Mouse (Mus musculus): ENCODE results near the gene Atf7ip.
A peak's percentile ranks its signal among the peaks of the same experiment; 100 is the strongest.

Atf7ip gene

GRCm38 (mm10) chr6:136554774-136555522, 49.0 kb downstream of the Atf7ip start:
- H3K4me1 ChIP-seq (replicated peaks; ENCODE audit: low read depth, low read length), result peaks cover 83% of the 10 kb centered on the region
- no peaks in the 10 kb centered on the region for H3K9me3 ChIP-seq (ENCODE audit: low read length)
- H3K36me3 ChIP-seq (ENCODE audit: insufficient read depth, low read length), result peaks cover 17% of the 10 kb centered on the region
- peak overlapping the region; percentile 18; the same call in 1 of the 2 replicates for H3K4me3 ChIP-seq (replicated peaks; ENCODE audit: low read length)
- no peaks in the 10 kb centered on the region for H3K27me3 ChIP-seq (ENCODE audit: insufficient read depth, low read length)
- TF ChIP-seq CTCF (conservative IDR thresholded peaks at IDR 0.05; ENCODE audit: low read length) (no peak), NANOG (IDR thresholded peaks at IDR 0.05; ENCODE audit: borderline replicate concordance, low read length) (no peak), POU5F1 (IDR thresholded peaks at IDR 0.05; ENCODE audit: borderline replicate concordance, low read length) (no peak)

GRCm38 (mm10) chr6:136555523-136555915, 49.6 kb downstream of the Atf7ip start:
- Histone ChIP-seq H3K4me1 (replicated peaks; ENCODE audit: low read depth, low read length) (peaks cover 85% of the 10 kb centered on the region), H3K9me3 (ENCODE audit: low read length) (no peaks in the 10 kb centered on the region), H3K27me3 (ENCODE audit: insufficient read depth, low read length) (no peaks in the 10 kb centered on the region), H3K36me3 (ENCODE audit: insufficient read depth, low read length) (peaks cover 23% of the 10 kb centered on the region), H3K4me3 (replicated peaks; ENCODE audit: low read length) (peak overlapping the region; percentile 18; the same call in 1 of the 2 replicates)
- TF ChIP-seq NANOG (IDR thresholded peaks at IDR 0.05; ENCODE audit: borderline replicate concordance, low read length), result no peak
- TF ChIP-seq POU5F1 (IDR thresholded peaks at IDR 0.05; ENCODE audit: borderline replicate concordance, low read length), result no peak
- TF ChIP-seq CTCF (conservative IDR thresholded peaks at IDR 0.05; ENCODE audit: low read length), result peak; percentile 80

GRCm38 (mm10) chr6:136558288-136559005, 52.5 kb downstream of the Atf7ip start:
- TF ChIP-seq CTCF (conservative IDR thresholded peaks at IDR 0.05; ENCODE audit: low read length) (no peak), NANOG (IDR thresholded peaks at IDR 0.05; ENCODE audit: borderline replicate concordance, low read length) (peak; percentile 37; the same call in 1 of the 2 replicates)
- Histone ChIP-seq H3K36me3 (ENCODE audit: insufficient read depth, low read length) (peaks cover 45% of the 10 kb centered on the region), H3K27me3 (ENCODE audit: insufficient read depth, low read length) (no peaks in the 10 kb centered on the region), H3K4me3 (replicated peaks; ENCODE audit: low read length) (peak overlapping the region; percentile 5; the same call in 1 of the 2 replicates), H3K9me3 (ENCODE audit: low read length) (no peaks in the 10 kb centered on the region), H3K4me1 (replicated peaks; ENCODE audit: low read depth, low read length) (peaks cover 72% of the 10 kb centered on the region)

GRCm38 (mm10) chr6:136566002-136566401, 60.0 kb downstream of the Atf7ip start:
- no peak for TF ChIP-seq NANOG (IDR thresholded peaks at IDR 0.05; ENCODE audit: borderline replicate concordance, low read length)
- TF ChIP-seq CTCF (conservative IDR thresholded peaks at IDR 0.05; ENCODE audit: low read length), result no peak
- no peak for TF ChIP-seq POU5F1 (IDR thresholded peaks at IDR 0.05; ENCODE audit: borderline replicate concordance, low read length)
- no peaks in the 10 kb centered on the region for H3K27me3 ChIP-seq (ENCODE audit: insufficient read depth, low read length)
- peaks cover 73% of the 10 kb centered on the region for H3K36me3 ChIP-seq (ENCODE audit: insufficient read depth, low read length)
- no peaks in the 10 kb centered on the region for H3K9me3 ChIP-seq (ENCODE audit: low read length)
- H3K4me1 ChIP-seq (replicated peaks; ENCODE audit: low read depth, low read length), result peaks cover 19% of the 10 kb centered on the region
- H3K4me3 ChIP-seq (replicated peaks; ENCODE audit: low read length), result no peak overlapping the region

GRCm38 (mm10) chr6:136590739-136591138, 84.8 kb downstream of the Atf7ip start:
- H3K27me3 ChIP-seq (ENCODE audit: insufficient read depth, low read length), result no peaks in the 10 kb centered on the region

GRCm38 (mm10) chr6:136594541-136594940, 88.6 kb downstream of the Atf7ip start:
- H3K27me3 ChIP-seq (ENCODE audit: insufficient read depth, low read length), result no peaks in the 10 kb centered on the region
- H3K4me3 ChIP-seq (replicated peaks; ENCODE audit: low read length), result no peak overlapping the region
- no peaks in the 10 kb centered on the region for H3K9me3 ChIP-seq (ENCODE audit: low read length)
- no peak for TF ChIP-seq CTCF (conservative IDR thresholded peaks at IDR 0.05; ENCODE audit: low read length)
- TF ChIP-seq POU5F1 (IDR thresholded peaks at IDR 0.05; ENCODE audit: borderline replicate concordance, low read length), result no peak
- TF ChIP-seq NANOG (IDR thresholded peaks at IDR 0.05; ENCODE audit: borderline replicate concordance, low read length), result no peak
- H3K36me3 ChIP-seq (ENCODE audit: insufficient read depth, low read length), result peaks cover 84% of the 10 kb centered on the region
- H3K4me1 ChIP-seq (replicated peaks; ENCODE audit: low read depth, low read length), result no peaks in the 10 kb centered on the region

More at GRCm38 (mm10) chr6:136590739-136591138, 84.8 kb downstream of the Atf7ip start:
- no peaks in the 10 kb centered on the region for H3K9me3 ChIP-seq (ENCODE audit: low read length)
- TF ChIP-seq CTCF (conservative IDR thresholded peaks at IDR 0.05; ENCODE audit: low read length) (no peak), NANOG (IDR thresholded peaks at IDR 0.05; ENCODE audit: borderline replicate concordance, low read length) (no peak), POU5F1 (IDR thresholded peaks at IDR 0.05; ENCODE audit: borderline replicate concordance, low read length) (no peak)
- no peak overlapping the region for H3K4me3 ChIP-seq (replicated peaks; ENCODE audit: low read length)
- peaks cover 81% of the 10 kb centered on the region for H3K36me3 ChIP-seq (ENCODE audit: insufficient read depth, low read length)
- no peaks in the 10 kb centered on the region for H3K4me1 ChIP-seq (replicated peaks; ENCODE audit: low read depth, low read length)

GRCm38 (mm10) chr6:136602601-136603000, 96.6 kb downstream of the Atf7ip start:
- peaks cover 93% of the 10 kb centered on the region for H3K36me3 ChIP-seq (ENCODE audit: insufficient read depth, low read length)
- H3K4me1 ChIP-seq (replicated peaks; ENCODE audit: low read depth, low read length), result no peaks in the 10 kb centered on the region
- no peaks in the 10 kb centered on the region for H3K9me3 ChIP-seq (ENCODE audit: low read length)
- H3K4me3 ChIP-seq (replicated peaks; ENCODE audit: low read length), result no peak overlapping the region
- no peaks in the 10 kb centered on the region for H3K27me3 ChIP-seq (ENCODE audit: insufficient read depth, low read length)
- TF ChIP-seq CTCF (conservative IDR thresholded peaks at IDR 0.05; ENCODE audit: low read length) (no peak), POU5F1 (IDR thresholded peaks at IDR 0.05; ENCODE audit: borderline replicate concordance, low read length) (no peak), NANOG (IDR thresholded peaks at IDR 0.05; ENCODE audit: borderline replicate concordance, low read length) (no peak)

GRCm38 (mm10) chr6:136611351-136612215, 105.6 kb downstream of the Atf7ip start:
- H3K9me3 ChIP-seq (ENCODE audit: low read length), result no peaks in the 10 kb centered on the region
- peaks cover 18% of the 10 kb centered on the region for H3K4me1 ChIP-seq (replicated peaks; ENCODE audit: low read depth, low read length)
- TF ChIP-seq NANOG (IDR thresholded peaks at IDR 0.05; ENCODE audit: borderline replicate concordance, low read length) (no peak), CTCF (conservative IDR thresholded peaks at IDR 0.05; ENCODE audit: low read length) (no peak)
- H3K36me3 ChIP-seq (ENCODE audit: insufficient read depth, low read length), result peaks cover 43% of the 10 kb centered on the region
- H3K27me3 ChIP-seq (ENCODE audit: insufficient read depth, low read length), result no peaks in the 10 kb centered on the region
- H3K4me3 ChIP-seq (replicated peaks; ENCODE audit: low read length), result no peak overlapping the region
